Mouse (Mus musculus): ENCODE measurements around the gene Zfp319.

- TF ChIP-seq CTCF (IDR thresholded peaks at IDR 0.05; ENCODE audit: low read depth) (no peak), EP300 (IDR thresholded peaks at IDR 0.05; ENCODE audit: low read depth) (no peak)
Measured at GRCm38 (mm10) chr8:95281493-95281892, 50.3 kb downstream of the Zfp319 start.
